Mouse (Mus musculus) heart, embryonic 15.5 days (tissue): ENCODE results near the gene Cmtm5. TPM values are rescaled to one million over a fixed set of nuclear protein-coding genes. Genes with fewer than 3 reads are reported as not detected.
"Not testable (repeated sequence)": the region's sequence is repeated elsewhere in the genome, so short reads cannot be mapped to it uniquely, and the experiment has no call there.

ENCODE experiments used
- ATAC-seq: fragments of 200-750 bp; cut with Nextera tagmentation; replicated peaks from 2 replicates; pipeline ENCODE4 v1.8.0; 2017; ENCODE audit warnings: low read depth, moderate TSS enrichment; ENCODE audit not compliant: insufficient number of reproducible peaks, insufficient read depth, low FRiP score
- H3K27ac ChIP-seq: fragments of 300-500 bp; sonication (generic); 2 replicates; pipeline ENCODE4 v1.5.1; 2015; ENCODE audit warnings: mild to moderate bottlenecking, inconsistent platforms
- H3K27me3 ChIP-seq: fragments of 300-500 bp; sonication (generic); 2 replicates; pipeline ENCODE4 v1.6.1; 2015; ENCODE audit warnings: inconsistent platforms
- H3K36me3 ChIP-seq: fragments of 300-500 bp; sonication (generic); 2 replicates; pipeline ENCODE4 v1.6.1; 2015; ENCODE audit warnings: mild to moderate bottlenecking, inconsistent platforms
- H3K4me1 ChIP-seq: fragments of 300-500 bp; sonication (generic); replicated peaks from 2 replicates; pipeline ENCODE4 v1.6.1; 2015; ENCODE audit warnings: inconsistent platforms
- H3K4me2 ChIP-seq: fragments of 300-500 bp; sonication (generic); 2 replicates; pipeline ENCODE4 v1.6.1; 2015; ENCODE audit warnings: inconsistent platforms, mild to moderate bottlenecking, moderate library complexity
- H3K4me3 ChIP-seq: fragments of 300-500 bp; sonication (generic); 2 replicates; pipeline ENCODE4 v1.5.1; 2015; ENCODE audit warnings: mild to moderate bottlenecking, inconsistent platforms
- H3K9ac ChIP-seq: fragments of 300-500 bp; sonication (generic); 2 replicates; pipeline ENCODE4 v1.6.1; 2015; ENCODE audit warnings: mild to moderate bottlenecking, inconsistent platforms
- H3K9me3 ChIP-seq: fragments of 300-500 bp; sonication (generic); replicated peaks from 2 replicates; pipeline ENCODE4 v1.6.1; 2016; ENCODE audit warnings: inconsistent platforms
- WGBS: fragments of 180-500 bp; shearing (Covaris S2); methylation state at CpG from one replicate; pipeline ENCODE4 v1.1.7; 2015; ENCODE audit warnings: mixed read lengths; 5-methylcytosine and 5-hydroxymethylcytosine counted together
- microRNA counts: library from miRNA; unstranded; fragments of <30 nt; microRNA quantifications from one replicate; lab custom pipeline; 2016
- microRNA-seq: library from miRNA; unstranded; fragments of <30 nt; microRNA quantifications from one replicate; pipeline ENCODE4, GENCODE M21; 2016
- polyA plus RNA-seq: library from polyadenylated mRNA; unstranded; fragments of >200 nt; fragmentation: Nextera tagmentation; extraction: Ambion mirVana; gene quantifications from 2 replicates; pipeline ENCODE4 v1.2.1, GENCODE M21; 2015

The Cmtm5 gene
- polyA plus RNA-seq, 1 experiment from 2014 or later = 0.74 TPM

- Histone ChIP-seq H3K4me1 (peaks cover 26% of the 10 kb centered on the region), H3K4me3 (no peak within 1 kb of the TSS), H3K9me3 (no peaks in the 10 kb centered on the region), H3K27ac (peak within 1 kb of the TSS; percentile 66), H3K4me2 (0 out of 2 replicates have a peak within 1 kb of the TSS, but pooled peaks have one; percentile 16), H3K36me3 (peaks cover 38% of the 10 kb centered on the region), H3K9ac (peak within 1 kb of the TSS; percentile 10; the same call in 1 of the 2 replicates), H3K27me3 (no peaks in the 10 kb centered on the region)
- ATAC-seq = no peak
- WGBS = 28% methylated on average over 1 of the region's 1 CpGs
These were observed 40.6 kb downstream of the Cmtm5 start, which contains the start of gene Gm17428 for GRCm38 (mm10) chr14:54976633-54977032. TSS of gene Gm17428 (plus strand) at chr14:54976933.

GRCm38 (mm10) chr14:54978664-54979063 lies 42.6 kb downstream of the Cmtm5 start:
- 0 out of 2 replicates have a peak overlapping the region, but pooled peaks have one; percentile 5 for H3K4me3 ChIP-seq
- no peaks in the 10 kb centered on the region for H3K27me3 ChIP-seq
- peaks cover 21% of the 10 kb centered on the region for H3K36me3 ChIP-seq
- ATAC-seq = no peak
- WGBS = 66% methylated on average over 8 of the region's 8 CpGs
- H3K27ac ChIP-seq = peak overlapping the region; percentile 66
- H3K4me2 ChIP-seq = peak overlapping the region; percentile 39
- H3K9ac ChIP-seq = peak overlapping the region; percentile 44
- H3K9me3 ChIP-seq = no peaks in the 10 kb centered on the region
- peaks cover 14% of the 10 kb centered on the region for H3K4me1 ChIP-seq

- Histone ChIP-seq H3K27me3 (no peaks in the 10 kb centered on the region), H3K4me1 (peaks cover 2% of the 10 kb centered on the region), H3K36me3 (peaks cover 11% of the 10 kb centered on the region; the same call in 1 of the 2 replicates), H3K9me3 (no peaks in the 10 kb centered on the region), H3K9ac (peak overlapping the region; percentile 70), H3K27ac (peak overlapping the region; percentile 99), H3K4me3 (peak overlapping the region; percentile 21), H3K4me2 (peak overlapping the region; percentile 65)
- 71% methylated on average over 7 of the region's 7 CpGs for WGBS
- ATAC-seq = no peak
These were observed 45.9 kb downstream of the Cmtm5 start for GRCm38 (mm10) chr14:54981934-54982333.

GRCm38 (mm10) chr14:54988350-54988874 lies 52.4 kb downstream of the Cmtm5 start:
- H3K4me2 ChIP-seq = peak overlapping the region; percentile 65
- not testable (repeated sequence) for H3K36me3 ChIP-seq
- ATAC-seq = peak; percentile 40

More at GRCm38 (mm10) chr14:54988350-54988874, 52.4 kb downstream of the Cmtm5 start:
- Histone ChIP-seq H3K4me3 (peak overlapping the region; percentile 55), H3K9ac (peak overlapping the region; percentile 70), H3K27ac (peak overlapping the region; percentile 99)
- H3K4me1 ChIP-seq, H3K27me3 ChIP-seq, H3K9me3 ChIP-seq: not testable (repeated sequence)
- 54% methylated on average over 9 of the region's 9 CpGs for WGBS

MicroRNAs within 50 kb of the gene (microRNA counts, 519-probe panel; counts per million panel counts)
- microRNA mmu-miR-208a (lab: Ali Mortazavi, UCI) = 4,692 counts per million, percentile 98 among the panel's probes with 10 or more counts
- microRNA mmu-miR-208b (lab: Ali Mortazavi, UCI) = 5,247 counts per million, percentile 100 among the panel's probes with 10 or more counts

Small RNA genes lying within 50 kb of the gene (microRNA-seq; reads per million reads assigned to microRNA genes)
- gene Mir208a (7,109 reads per million, percentile 93 among the genes with 10 or more reads in this experiment), gene Mir208b (46,369 reads per million, percentile 99 among the genes with 10 or more reads in this experiment)

Other genes with a start within 250 kb of the Cmtm5 start
- gene Acin1, start 249.3 kb upstream of the Cmtm5 start, polyA plus RNA-seq = 75.5 and 80.1 TPM in 2 replicates
- 0.15 and 0.16 TPM in 2 replicates for gene Gm29776, start 237.4 kb upstream of the Cmtm5 start, polyA plus RNA-seq
- 0.10 and 0.11 TPM in 2 replicates for gene Cebpe, start 224.1 kb upstream of the Cmtm5 start, polyA plus RNA-seq
- gene Slc7a8, start 154.3 kb upstream of the Cmtm5 start, polyA plus RNA-seq = 2.8 and 4.4 TPM in 2 replicates
- gene Rnf212b, start 122.1 kb upstream of the Cmtm5 start, polyA plus RNA-seq = not detected in 2 replicates
- gene Homez, start 65.3 kb upstream of the Cmtm5 start, polyA plus RNA-seq = 5.4 and 7.1 TPM in 2 replicates
- gene Ppp1r3e, start 58.7 kb upstream of the Cmtm5 start, polyA plus RNA-seq = 1.2 and 1.5 TPM in 2 replicates
- gene Bcl2l2, start 52.9 kb upstream of the Cmtm5 start, polyA plus RNA-seq = 3.3 and 3.4 TPM in 2 replicates
- not detected in 2 replicates for gene Gm20521, start 52.8 kb upstream of the Cmtm5 start, polyA plus RNA-seq
- 56.5 and 73.4 TPM in 2 replicates for gene Pabpn1, start 43.8 kb upstream of the Cmtm5 start, polyA plus RNA-seq
- 30.2 and 40.9 TPM in 2 replicates for gene Slc22a17, start 23.1 kb upstream of the Cmtm5 start, polyA plus RNA-seq
- 10.6 and 18.8 TPM in 2 replicates for gene Efs, start 10.1 kb upstream of the Cmtm5 start, polyA plus RNA-seq
- gene Il25, start 3.6 kb upstream of the Cmtm5 start, polyA plus RNA-seq = not detected in 2 replicates
- 2,004 and 2,041 TPM in 2 replicates for gene Myh6, start 30.7 kb downstream of the Cmtm5 start, polyA plus RNA-seq
- gene Gm17428, start 40.7 kb downstream of the Cmtm5 start, polyA plus RNA-seq = not detected in 2 replicates
- 4,763 and 4,914 TPM in 2 replicates for gene Myh7, start 58.4 kb downstream of the Cmtm5 start, polyA plus RNA-seq
- 56.2 and 57.1 TPM in 2 replicates for gene Ngdn, start 79.2 kb downstream of the Cmtm5 start, polyA plus RNA-seq
- gene Zfhx2, start 156.1 kb downstream of the Cmtm5 start, polyA plus RNA-seq = 2.6 and 3.6 TPM in 2 replicates
- 13.2 and 15.6 TPM in 2 replicates for gene Thtpa, start 158.5 kb downstream of the Cmtm5 start, polyA plus RNA-seq
- 8.5 and 12.6 TPM in 2 replicates for gene Ap1g2, start 170.3 kb downstream of the Cmtm5 start, polyA plus RNA-seq
- 0.24 and 0.55 TPM in 2 replicates for gene Jph4, start 180.7 kb downstream of the Cmtm5 start, polyA plus RNA-seq